Mouse (Mus musculus): ENCODE data around the gene Srebf2. TPM values are rescaled to one million over a fixed set of nuclear protein-coding genes. Genes with fewer than 3 reads are reported as not detected.

Gene Srebf2
- polyA plus RNA-seq, 1 experiment: 285 TPM

DNA sequence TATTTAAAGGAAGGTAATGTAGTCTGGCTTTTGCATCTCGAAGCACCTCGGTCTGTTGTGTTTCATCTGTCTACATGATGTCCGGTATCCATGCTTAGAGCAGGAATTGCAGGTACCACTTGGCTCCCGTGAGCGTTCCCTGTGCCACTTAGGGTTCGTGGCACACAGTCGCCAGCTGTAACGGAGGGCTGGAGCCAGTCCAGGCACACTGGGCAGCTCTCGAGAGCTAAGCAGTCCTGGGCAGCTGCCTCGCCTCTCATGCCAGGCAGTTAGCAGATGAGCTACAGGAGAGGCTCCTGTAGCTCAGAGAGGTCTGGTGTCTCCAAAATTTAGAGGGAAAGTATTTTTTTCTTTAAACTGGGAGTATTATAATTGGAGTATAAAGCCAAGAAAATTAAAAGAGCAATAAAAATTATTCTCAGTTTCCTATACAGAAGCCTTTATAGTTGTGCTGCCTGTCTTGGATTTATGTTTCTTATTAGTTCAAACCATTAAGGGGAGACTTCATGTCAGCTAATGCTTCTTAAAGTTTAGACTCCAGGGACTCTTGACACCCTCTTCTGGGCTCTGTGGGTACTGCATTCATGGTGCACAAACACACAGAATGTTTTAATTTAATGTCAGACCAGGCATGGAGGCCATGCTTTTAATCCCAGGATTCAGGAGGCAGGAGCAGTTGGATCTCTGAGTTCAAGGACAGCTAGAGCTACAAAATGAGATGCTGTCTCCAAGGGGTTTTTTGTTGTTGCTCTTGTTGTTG is 41.7 kb downstream of the Srebf2 start:
- Histone ChIP-seq H3K4me2 (ENCODE audit: low read depth) (no peak overlapping the region), H3K36me3 (ENCODE audit: control insufficient read depth, insufficient read depth) (peaks cover 96% of the 10 kb centered on the region), H3K79me2 (ENCODE audit: control insufficient read depth, insufficient read depth) (peaks cover 19% of the 10 kb centered on the region), H3K27me3 (ENCODE audit: control insufficient read depth, insufficient read depth, insufficient read length) (no peaks in the 10 kb centered on the region), H3ac (ENCODE audit: control insufficient read depth, insufficient read length) (no peak overlapping the region), H3K4me3 (no peak overlapping the region)
- TF ChIP-seq POLR2AphosphoS2 (IDR thresholded peaks at IDR 0.05; ENCODE audit: insufficient read length, low read depth): no peak
- TF ChIP-seq MYOD1 (IDR thresholded peaks at IDR 0.05; ENCODE audit: control insufficient read depth in 1 of 3, insufficient read length in 2 of 3, low read depth in 2 of 3): peak in 2 of 3 experiments; percentile 24 to 29
- TF ChIP-seq MYOG (IDR thresholded peaks at IDR 0.05; ENCODE audit: control insufficient read depth in 1 of 3, insufficient read depth in 1 of 3, insufficient read length in 2 of 3, low read depth in 2 of 3): peak in 2 of 3 experiments; percentile 13 to 32

DNA sequence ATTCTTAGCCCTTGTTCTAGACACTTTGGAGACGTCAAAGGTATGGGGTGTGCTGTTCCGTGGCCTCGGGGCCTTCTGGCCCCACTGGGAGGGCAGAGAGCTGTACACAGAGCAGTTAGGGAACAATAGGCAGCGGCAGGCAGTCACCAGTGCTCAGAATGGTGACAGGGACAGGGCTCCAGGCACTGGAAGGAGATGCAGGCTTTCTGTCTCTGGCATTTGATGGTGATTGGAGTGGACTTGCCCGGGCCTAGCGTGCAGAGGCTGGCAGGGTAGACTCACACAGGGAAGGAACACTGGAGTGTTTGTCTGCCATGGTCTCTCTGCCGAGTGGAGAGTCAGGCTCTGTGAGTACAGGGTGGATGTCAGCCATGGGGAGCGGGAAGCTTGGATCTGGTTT is 45.6 kb downstream of the Srebf2 start:
- peaks cover 81% of the 10 kb centered on the region for H3K36me3 ChIP-seq (ENCODE audit: control insufficient read depth, insufficient read depth)
- H3K4me3 ChIP-seq: no peak overlapping the region
- TF ChIP-seq USF1 (IDR thresholded peaks at IDR 0.05; ENCODE audit: low read depth): no peak
- peak; percentile 9 for TF ChIP-seq POLR2A (IDR thresholded peaks at IDR 0.05; ENCODE audit: insufficient read length, low read depth)
- no peak for TF ChIP-seq MYOD1 (IDR thresholded peaks at IDR 0.05; ENCODE audit: control insufficient read depth in 1 of 3, insufficient read length in 2 of 3, low read depth in 2 of 3)
- TF ChIP-seq POLR2AphosphoS2 (IDR thresholded peaks at IDR 0.05; ENCODE audit: insufficient read length, low read depth): no peak
- TF ChIP-seq SRF (IDR thresholded peaks at IDR 0.05; ENCODE audit: control insufficient read depth, insufficient read length, low read depth): no peak
- H3K27me3 ChIP-seq (ENCODE audit: control insufficient read depth, insufficient read depth, insufficient read length): no peaks in the 10 kb centered on the region
- H3ac ChIP-seq (ENCODE audit: control insufficient read depth, insufficient read length): no peak overlapping the region
- H3K4me2 ChIP-seq (ENCODE audit: low read depth): no peak overlapping the region
- peaks cover 19% of the 10 kb centered on the region for H3K79me2 ChIP-seq (ENCODE audit: control insufficient read depth, insufficient read depth)

DNA sequence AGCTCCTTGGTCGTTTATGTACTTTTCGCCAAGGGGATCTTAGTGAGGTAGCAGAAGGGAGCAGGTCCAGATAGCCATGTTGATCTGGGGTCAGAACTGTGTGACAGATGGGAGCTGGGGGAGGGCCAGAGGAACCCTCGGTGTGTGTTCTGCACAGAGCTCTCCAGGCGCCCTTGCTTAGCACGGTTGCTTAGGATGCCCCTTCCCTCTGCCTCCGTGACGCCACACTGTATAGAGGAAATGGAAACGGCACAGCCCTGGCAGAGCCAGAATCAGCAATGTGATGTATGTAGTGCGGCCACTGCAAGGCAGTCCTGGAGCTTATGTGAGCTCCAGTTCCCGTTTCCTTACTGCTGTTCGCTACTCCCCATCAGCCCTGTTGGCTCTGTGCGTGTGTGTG is 49.3 kb downstream of the Srebf2 start:
- H3K27me3 ChIP-seq (ENCODE audit: control insufficient read depth, insufficient read depth, insufficient read length): no peaks in the 10 kb centered on the region
- H3K4me2 ChIP-seq (ENCODE audit: low read depth): no peak overlapping the region
- H3K36me3 ChIP-seq (ENCODE audit: control insufficient read depth, insufficient read depth): peaks cover 74% of the 10 kb centered on the region

DNA sequence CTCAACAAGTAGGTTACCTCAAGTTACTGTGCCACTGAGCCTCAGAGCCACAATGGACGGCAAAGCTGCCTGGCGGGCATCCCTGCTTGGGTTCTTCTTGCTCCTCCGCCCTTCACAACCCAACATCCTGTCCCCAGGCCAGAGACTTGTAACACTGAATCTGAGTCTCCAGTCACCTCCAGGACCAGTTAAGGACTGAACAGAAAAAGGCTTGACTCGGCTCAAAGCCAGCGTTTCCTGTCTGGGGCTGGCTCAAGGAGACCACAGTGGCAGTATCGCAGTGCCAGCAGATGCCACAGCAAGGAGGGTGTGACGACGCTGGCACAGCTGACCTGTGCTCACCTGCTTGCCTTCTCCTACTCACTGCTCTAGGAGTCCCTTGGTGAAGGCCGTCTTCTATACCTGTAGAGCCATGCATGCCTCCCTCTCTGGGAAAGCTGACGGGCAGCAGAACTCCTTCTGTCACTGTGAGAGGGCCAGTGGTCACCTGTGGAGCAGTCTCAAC is 50.3 kb downstream of the Srebf2 start:
- H3K27me3 ChIP-seq (ENCODE audit: control insufficient read depth, insufficient read depth, insufficient read length): no peaks in the 10 kb centered on the region
- H3K79me2 ChIP-seq (ENCODE audit: control insufficient read depth, insufficient read depth): no peaks in the 10 kb centered on the region
- H3K4me2 ChIP-seq (ENCODE audit: low read depth): no peak overlapping the region
- peaks cover 74% of the 10 kb centered on the region for H3K36me3 ChIP-seq (ENCODE audit: control insufficient read depth, insufficient read depth)
- H3K4me3 ChIP-seq: no peak overlapping the region
- TF ChIP-seq MAX (IDR thresholded peaks at IDR 0.05; ENCODE audit: low read depth) (no peak), MYOG (IDR thresholded peaks at IDR 0.05; ENCODE audit: control insufficient read depth in 1 of 3, insufficient read depth in 1 of 3, insufficient read length in 2 of 3, low read depth in 2 of 3) (no peak), POLR2A (IDR thresholded peaks at IDR 0.05; ENCODE audit: insufficient read length, low read depth) (no peak), SRF (IDR thresholded peaks at IDR 0.05; ENCODE audit: control insufficient read depth, insufficient read length, low read depth) (no peak), POLR2AphosphoS2 (IDR thresholded peaks at IDR 0.05; ENCODE audit: insufficient read length, low read depth) (peak; percentile 57), REST (IDR thresholded peaks at IDR 0.05; ENCODE audit: insufficient read depth, insufficient read length) (no peak), CEBPB (IDR thresholded peaks at IDR 0.05; ENCODE audit: insufficient read depth, poor library complexity, severe bottlenecking) (no peak)
- H3ac ChIP-seq (ENCODE audit: control insufficient read depth, insufficient read length): no peak overlapping the region

More for the DNA sequence above, 49.3 kb downstream of the Srebf2 start:
- H3K4me3 ChIP-seq: no peak overlapping the region
- no peak overlapping the region for H3ac ChIP-seq (ENCODE audit: control insufficient read depth, insufficient read length)
- TF ChIP-seq POLR2A (IDR thresholded peaks at IDR 0.05; ENCODE audit: insufficient read length, low read depth) (peak; percentile 7), MAX (IDR thresholded peaks at IDR 0.05; ENCODE audit: low read depth) (no peak)
- H3K79me2 ChIP-seq (ENCODE audit: control insufficient read depth, insufficient read depth): no peaks in the 10 kb centered on the region

DNA sequence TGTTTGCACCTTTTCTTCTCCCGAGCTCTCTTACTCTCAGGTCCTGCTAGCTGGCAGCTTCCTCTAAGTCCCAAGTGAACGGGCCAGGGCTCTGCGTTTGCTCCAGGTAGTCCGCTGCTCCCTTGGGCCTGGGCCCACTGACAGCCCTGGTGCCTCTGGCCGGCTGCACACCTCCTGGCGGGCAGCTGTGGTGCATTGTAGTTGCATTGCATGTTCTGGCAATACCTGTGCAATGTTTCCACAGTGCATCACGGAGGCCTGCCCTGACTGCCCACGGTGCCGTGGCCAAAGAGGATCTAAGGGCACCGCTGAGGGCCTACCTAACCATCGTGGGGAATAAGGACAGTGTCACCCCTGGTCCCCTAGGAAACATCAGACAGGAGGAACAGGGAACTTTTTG is 51.0 kb downstream of the Srebf2 start:
- Histone ChIP-seq H3K79me2 (ENCODE audit: control insufficient read depth, insufficient read depth) (no peaks in the 10 kb centered on the region), H3K27me3 (ENCODE audit: control insufficient read depth, insufficient read depth, insufficient read length) (no peaks in the 10 kb centered on the region), H3ac (ENCODE audit: control insufficient read depth, insufficient read length) (no peak overlapping the region), H3K4me3 (no peak overlapping the region), H3K36me3 (ENCODE audit: control insufficient read depth, insufficient read depth) (peaks cover 74% of the 10 kb centered on the region), H3K4me2 (ENCODE audit: low read depth) (no peak overlapping the region)
- no peak for TF ChIP-seq TCF12 (IDR thresholded peaks at IDR 0.05; ENCODE audit: insufficient read depth, poor library complexity, severe bottlenecking)
- TF ChIP-seq POLR2AphosphoS2 (IDR thresholded peaks at IDR 0.05; ENCODE audit: insufficient read length, low read depth): peak; percentile 55
- TF ChIP-seq MYOG (IDR thresholded peaks at IDR 0.05; ENCODE audit: control insufficient read depth in 1 of 3, insufficient read depth in 1 of 3, insufficient read length in 2 of 3, low read depth in 2 of 3): no peak
- TF ChIP-seq MAX (IDR thresholded peaks at IDR 0.05; ENCODE audit: low read depth): no peak
- TF ChIP-seq USF1 (IDR thresholded peaks at IDR 0.05; ENCODE audit: low read depth): no peak
- TF ChIP-seq POLR2A (IDR thresholded peaks at IDR 0.05; ENCODE audit: insufficient read length, low read depth): peak; percentile 24
- no peak for TF ChIP-seq CEBPB (IDR thresholded peaks at IDR 0.05; ENCODE audit: insufficient read depth, poor library complexity, severe bottlenecking)
- TF ChIP-seq E2F4 (IDR thresholded peaks at IDR 0.05; ENCODE audit: insufficient read depth): no peak
- TF ChIP-seq MYOD1 (IDR thresholded peaks at IDR 0.05; ENCODE audit: control insufficient read depth in 1 of 3, insufficient read length in 2 of 3, low read depth in 2 of 3): no peak
- no peak for TF ChIP-seq REST (IDR thresholded peaks at IDR 0.05; ENCODE audit: insufficient read depth, insufficient read length)
- TF ChIP-seq SRF (IDR thresholded peaks at IDR 0.05; ENCODE audit: control insufficient read depth, insufficient read length, low read depth): no peak
